Mouse (Mus musculus): Measurements from ENCODE around the gene Adprhl2. TPM values are rescaled to one million over a fixed set of nuclear protein-coding genes. Genes with fewer than 3 reads are reported as not detected.

Adprhl2 gene
- total RNA-seq (2021), result 10 to 100 TPM; 25.8 to 26.1 TPM
- long read RNA-seq, experiment 1, transcript Adprhl2-201 (6 exons, 1,672 nt), result major isoform, 32 of 44 reads
- long read RNA-seq, experiment 1, transcript Adprhl2-202 (4 exons, 1,826 nt), result minor isoform, 6 of 44 reads
- long read RNA-seq, experiment 1, partial matches to known transcripts, result 3 of 44 reads
- long read RNA-seq, experiment 1, other reads (novel, unspliced or antisense), result 3 of 44 reads
- long read RNA-seq, experiment 2, transcript Adprhl2-202 (4 exons, 1,826 nt), result minor isoform, 7 of 47 reads
- long read RNA-seq, experiment 2, transcript Adprhl2-201 (6 exons, 1,672 nt), result major isoform, 35 of 47 reads
- long read RNA-seq, experiment 2, partial matches to known transcripts, result 2 of 47 reads
- long read RNA-seq, experiment 2, other reads (novel, unspliced or antisense), result 3 of 47 reads

DNA sequence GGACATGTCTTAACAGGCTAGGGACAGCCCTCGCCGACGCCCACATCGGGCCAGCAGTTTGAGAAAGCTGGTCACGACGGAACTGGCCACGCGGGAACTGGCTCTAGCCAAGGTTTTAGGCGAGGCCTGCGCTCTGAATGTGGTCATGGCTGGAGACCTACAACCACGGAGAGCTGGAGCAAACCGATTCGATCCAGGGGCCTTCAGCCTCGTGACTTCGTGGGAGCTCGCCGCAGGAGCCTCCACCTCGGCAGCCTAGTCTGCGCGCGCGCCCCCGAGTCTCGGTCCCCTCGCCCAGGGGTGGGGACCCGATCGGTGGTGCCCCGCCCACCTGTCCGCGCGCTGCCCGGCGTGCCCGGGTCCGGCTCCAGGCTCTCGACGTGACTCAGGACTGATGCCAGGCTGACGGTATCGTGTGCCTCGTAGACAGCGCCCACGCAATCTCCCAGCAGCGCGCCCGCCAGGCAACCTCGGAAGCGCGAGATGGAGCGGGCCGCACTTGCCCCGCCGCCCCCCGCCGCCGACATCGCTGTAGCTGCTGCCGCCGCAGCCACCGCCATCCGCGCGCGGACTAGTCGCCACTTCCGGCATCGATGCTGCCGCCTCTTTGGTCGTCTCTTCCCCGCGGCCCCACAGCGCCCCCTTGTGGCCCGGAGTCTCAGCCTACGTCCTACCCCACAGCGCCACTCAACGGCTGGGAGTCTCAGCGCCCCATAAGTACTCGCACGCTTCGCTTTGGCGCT lies at the start of gene Adprhl2:
Adprhl2 (minus strand) TSS at position 593 of the 743 bp plus-strand sequence.
- DNase-seq (ENCODE audit: low spot score in 2 of 2), result peak; percentile 99

DNA sequence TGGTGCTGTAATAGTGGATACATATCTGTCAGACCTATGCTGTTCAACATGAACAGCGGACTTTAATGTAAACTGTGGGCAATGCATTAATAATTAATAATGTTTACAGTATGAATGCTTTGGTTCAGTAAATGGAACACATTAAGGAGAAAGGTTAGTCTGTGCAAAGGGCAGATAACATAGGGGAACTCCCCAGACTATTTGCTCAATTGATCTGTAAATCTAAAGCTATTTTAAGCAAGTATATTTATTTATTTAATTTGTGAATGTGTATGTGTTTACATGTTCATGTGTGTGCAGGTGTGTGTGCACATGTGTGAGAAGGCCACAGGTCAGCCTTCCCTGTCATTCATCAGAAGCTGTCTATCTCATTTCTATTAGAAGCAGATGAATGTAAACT lies 38.6 kb upstream of the Adprhl2 start:
- no peak for DNase-seq (ENCODE audit: low spot score in 2 of 2)

DNA sequence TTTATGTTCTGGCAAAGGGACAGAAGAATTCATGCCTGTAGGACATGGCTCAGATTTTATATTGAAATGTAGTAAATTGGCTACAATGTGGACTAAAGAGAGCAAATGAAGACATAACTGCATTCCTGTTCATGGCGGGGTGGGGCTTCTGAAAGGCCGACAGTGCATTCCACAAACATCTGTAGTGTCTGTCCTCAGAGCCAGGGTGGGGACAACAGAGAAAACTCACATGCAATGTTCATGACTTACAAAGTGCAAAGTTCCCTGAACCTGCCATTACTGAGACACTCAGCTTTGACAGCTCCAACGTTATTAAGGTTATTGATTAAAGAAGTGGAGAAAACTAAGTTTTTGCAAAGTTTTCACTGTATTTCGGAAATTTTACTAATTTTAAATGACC lies 21.9 kb upstream of the Adprhl2 start:
- DNase-seq (ENCODE audit: low spot score in 2 of 2), result no peak

DNA sequence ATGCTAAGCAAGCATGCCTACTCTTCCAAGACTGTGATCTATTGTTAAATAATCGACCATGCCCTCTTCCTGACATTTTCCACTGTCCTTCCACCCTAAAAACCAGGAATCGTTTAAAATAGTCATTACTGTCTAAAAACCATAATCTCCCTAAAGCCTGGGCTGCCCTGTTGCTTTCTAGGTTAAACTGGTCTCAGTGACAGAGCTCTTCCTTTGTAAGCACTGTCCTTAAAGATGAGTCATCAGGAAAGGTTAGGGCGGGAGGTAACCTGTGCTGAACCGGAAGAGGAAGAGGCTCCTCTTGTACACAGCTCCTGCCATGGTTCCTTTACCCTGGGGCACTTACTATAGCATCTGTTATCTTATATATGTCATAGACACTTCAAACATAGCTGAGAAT lies 18.0 kb upstream of the Adprhl2 start:
- no peak for DNase-seq (ENCODE audit: low spot score in 2 of 2)

DNA sequence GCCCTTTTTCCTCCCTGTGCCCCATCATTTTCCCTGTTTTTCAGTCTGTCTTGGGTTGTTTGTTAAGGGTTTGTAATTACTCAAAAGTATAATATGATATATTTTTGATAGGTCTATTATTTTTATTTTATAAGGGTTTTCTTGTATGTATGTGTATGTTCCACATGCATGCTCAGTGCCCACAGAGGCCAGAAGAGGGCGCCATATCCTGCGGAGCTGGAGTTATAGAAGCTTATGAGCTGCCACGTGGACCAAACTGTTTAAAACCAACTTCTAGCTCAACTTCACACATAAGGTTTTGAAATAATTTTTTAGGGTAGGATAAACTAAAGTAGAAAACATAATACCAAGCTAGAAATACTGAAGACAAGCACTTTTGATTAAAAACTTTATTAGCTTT lies 10.9 kb upstream of the Adprhl2 start:
- no peak for DNase-seq (ENCODE audit: low spot score in 2 of 2)

DNA sequence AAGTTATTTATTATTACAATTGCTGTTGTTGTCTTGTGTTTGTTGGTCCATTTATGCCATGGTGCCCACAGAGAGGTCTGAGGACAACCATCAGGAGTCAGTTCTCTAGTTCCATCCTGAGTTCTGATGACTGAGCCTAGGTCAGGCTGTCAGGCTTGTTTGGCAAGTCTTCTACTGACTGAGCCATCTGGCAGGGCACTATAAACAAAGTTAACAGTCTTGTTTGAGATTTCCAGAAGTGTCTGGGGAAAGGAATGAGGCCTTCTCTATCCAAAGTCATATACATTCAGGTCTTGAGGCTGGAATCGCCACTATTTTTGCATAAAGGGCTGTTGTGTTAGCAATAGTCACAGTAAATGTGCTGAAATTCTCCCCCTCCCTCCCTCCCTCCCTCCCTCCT lies 10.2 kb upstream of the Adprhl2 start:
- DNase-seq (ENCODE audit: low spot score in 2 of 2), result no peak

DNA sequence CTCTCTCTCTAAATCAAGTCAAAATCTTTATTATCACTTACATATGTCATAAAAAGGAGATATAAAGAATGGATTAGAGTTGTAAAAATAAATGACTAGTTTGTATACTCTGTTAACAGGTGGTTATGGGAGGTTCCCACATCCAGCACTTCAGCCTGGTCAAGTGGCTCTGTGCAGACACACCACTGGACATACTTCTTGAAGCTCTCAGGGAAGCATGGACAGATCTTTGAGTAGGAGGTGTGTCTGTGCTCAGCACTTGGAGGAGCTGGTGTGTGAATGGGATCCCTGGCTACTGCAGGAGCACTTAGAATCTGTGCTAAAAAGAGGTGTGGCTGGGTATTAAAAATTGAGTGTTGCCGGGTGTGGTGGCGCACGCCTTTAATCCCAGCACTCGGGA lies 8.8 kb upstream of the Adprhl2 start:
- no peak for DNase-seq (ENCODE audit: low spot score in 2 of 2)

DNA sequence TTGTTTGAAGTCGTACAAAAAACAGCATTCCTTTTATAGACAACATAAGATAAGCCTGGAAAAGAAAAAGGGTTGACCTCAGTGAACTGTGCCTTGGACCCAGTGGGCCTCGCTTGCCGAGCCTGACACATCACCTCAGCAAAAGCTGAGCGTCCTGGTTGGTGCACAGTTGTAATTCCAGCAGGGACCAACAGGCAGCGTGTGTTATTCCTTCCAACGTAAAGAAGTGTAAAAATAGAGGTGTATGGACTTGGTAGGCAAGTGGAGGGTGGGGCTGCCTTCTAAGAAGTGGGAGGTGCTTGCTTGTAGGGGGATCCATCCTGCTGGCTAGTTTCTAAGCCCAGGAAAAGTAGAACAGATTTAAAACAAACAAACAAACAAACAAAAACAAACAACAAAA lies 4.5 kb upstream of the Adprhl2 start:
- no peak for DNase-seq (ENCODE audit: low spot score in 2 of 2)

DNA sequence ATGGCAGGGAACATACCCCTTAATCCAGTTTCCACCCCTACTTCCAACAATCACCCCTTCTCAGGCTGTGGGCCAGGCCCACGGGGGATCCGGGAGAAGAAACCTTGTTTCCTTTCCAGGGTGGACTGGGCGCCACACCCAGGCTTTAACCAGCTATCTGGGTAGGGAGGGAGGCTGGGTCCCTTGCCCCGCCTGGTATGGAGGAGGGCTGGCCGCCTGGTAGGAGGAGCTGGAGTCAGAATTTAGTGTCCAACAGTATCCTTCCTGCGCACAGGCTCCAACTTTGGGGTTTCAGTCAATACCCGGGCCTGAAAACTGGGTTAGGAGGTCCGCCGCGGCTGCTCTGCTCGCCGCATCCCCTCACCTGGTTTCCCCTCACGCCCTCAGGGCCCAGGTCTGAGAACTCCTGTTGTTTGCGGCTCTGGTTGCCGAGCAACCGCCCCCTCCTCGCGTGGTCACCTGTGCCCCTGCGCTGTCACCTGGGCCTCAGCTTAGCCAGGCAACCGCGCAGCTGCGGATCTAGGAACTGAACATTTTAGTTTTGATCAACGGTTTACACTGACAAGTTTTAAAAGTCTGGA lies 3.9 kb upstream of the Adprhl2 start, which contains the start of gene Tekt2:
Tekt2 (minus strand) TSS at position 408 of the 581 bp plus-strand sequence.
- no peak for DNase-seq (ENCODE audit: low spot score in 2 of 2)

DNA sequence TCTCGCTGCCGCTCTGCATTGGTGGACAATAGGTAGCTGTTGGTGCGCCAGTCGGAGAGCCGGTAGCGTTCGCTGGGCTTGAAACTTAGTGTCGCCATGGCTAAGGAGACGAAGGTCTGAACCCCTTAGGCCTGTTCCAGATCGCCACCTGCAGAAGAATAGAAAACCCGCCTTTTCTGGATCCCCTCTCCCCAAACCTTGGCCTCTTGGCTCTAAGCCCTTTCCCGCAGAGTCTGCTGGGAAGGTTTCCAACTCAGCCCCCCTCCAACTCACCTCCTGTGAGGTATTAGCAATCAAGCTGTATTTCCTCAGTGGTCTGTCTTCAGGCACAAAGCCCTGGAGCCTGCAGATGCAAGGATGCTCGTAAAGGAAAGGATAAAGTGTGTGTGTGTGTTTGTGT lies 3.4 kb upstream of the Adprhl2 start:
- no peak for DNase-seq (ENCODE audit: low spot score in 2 of 2)

DNA sequence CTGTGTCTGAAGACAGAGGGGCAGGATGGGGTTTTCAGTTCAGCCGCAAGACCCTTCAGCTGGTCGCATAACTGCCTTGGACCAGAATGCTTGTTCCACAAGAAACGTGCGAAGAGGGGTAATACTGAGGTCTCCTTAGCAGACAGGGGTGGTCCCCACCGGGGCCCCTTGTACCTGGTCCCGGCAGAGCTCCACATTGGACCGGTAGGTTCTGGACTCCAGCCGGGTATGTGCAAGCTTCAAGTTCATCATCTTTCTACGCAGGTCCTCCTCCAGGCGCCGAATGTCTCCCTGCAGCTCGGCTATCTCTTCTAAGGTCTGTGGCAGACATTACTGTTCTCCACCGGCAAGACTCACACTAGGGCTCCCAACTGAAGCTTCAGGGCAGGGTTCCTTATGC lies 1.1 kb upstream of the Adprhl2 start:
- no peak for DNase-seq (ENCODE audit: low spot score in 2 of 2)

DNA sequence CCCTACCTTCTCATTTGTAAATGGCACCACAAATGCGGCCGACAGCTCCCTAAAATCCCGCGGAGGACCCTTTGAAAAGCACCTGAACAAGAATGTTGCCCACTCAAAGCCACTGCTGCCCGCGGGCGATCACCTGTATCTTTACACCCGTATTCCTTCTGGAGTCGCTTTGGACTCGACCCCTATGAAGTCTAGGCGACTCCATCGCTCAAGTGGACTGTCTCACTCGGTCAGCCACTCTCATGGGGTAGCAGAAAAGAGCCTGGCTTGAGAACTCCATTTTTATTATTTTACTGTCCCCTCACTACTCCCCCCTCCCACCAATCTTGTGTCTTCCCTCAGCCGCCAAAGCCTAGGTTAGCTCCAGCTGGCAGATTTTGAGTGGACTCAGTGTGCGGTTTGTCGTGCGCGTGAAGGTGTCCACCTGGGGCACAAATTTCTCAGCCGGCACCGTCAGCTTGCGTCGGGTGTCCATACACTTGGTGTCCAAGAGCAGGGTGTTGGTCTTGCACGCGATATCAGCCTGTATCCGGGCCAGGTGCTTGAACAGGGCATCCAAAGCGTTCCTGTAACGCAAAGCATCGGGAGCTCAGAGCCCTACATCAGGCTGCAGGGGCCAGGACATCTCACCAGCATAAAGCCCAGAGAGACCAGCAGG lies 480 bp upstream of the Adprhl2 start:
- DNase-seq (ENCODE audit: low spot score in 2 of 2), result no peak

DNA sequence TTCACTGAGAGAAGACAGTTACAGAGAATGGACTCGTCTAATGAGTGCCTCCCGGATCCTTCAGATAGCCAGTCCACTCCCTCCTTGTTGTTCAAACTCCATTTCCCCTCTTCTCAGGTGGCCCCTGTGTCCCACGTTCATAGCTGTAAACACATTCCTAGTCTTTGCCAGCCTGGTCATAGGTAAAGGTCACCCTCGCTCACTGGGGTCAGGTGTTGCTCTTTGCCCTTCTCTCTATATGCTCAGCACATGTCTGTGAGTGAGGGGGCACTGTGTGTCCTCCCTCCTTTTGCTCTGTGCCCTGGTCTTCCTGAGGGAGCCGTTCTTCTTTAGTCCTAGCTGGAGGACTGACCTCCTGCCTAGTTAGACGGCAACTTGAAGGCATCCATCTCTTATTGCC lies 1.7 kb downstream of the Adprhl2 start:
- DNase-seq (ENCODE audit: low spot score in 2 of 2), result no peak

DNA sequence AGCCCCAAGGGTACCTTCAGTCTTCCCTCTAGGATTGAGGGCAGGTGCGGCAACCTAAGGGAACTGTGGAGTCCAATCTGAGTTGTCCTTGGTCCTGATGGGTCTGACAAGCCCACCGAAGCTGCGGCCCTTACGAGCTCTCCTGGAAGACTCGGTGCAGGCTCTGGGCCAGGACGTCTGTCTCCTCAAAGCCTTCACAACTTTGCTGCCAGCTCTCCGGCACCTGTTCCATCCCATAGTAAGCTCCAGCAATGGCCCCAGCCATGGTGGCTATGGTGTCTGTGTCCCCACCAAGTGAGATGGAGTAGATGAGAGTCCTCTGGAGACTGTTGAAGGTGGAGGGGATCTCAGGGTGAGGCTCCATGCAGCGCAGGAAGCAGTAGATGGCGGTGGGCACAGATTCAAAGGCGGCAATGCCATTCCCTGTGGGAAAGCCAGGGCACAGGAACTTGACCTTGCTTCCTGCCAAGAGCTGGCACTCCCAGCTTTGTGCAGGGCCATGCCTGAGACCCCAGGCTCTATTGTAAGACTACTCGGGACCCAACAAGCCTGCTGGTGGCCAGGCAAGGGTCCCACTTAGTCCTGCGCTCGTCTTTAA lies 5.0 kb downstream of the Adprhl2 start:
- DNase-seq (ENCODE audit: low spot score in 2 of 2), result no peak

DNA sequence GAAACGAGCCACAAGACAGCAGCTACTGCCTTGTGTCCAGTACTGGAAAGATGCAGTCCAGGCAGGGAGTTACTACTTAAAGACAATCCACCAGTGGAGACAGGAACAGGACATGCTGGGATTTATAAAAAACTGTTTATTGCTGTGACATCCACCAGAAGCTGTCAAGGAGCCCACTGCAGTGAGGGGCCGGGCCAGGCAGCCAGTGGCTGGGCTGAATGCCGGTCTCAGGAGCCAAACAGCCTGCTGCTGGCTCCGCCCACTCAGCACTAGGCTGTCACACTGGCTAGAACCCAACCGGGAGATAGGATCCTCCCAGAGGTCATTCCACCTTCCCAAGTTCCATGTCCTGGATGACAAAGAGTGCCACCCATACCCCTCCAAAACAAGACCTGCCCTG lies 5.6 kb downstream of the Adprhl2 start:
- peak; percentile 28 to 31 for DNase-seq (ENCODE audit: low spot score in 2 of 2)

DNA sequence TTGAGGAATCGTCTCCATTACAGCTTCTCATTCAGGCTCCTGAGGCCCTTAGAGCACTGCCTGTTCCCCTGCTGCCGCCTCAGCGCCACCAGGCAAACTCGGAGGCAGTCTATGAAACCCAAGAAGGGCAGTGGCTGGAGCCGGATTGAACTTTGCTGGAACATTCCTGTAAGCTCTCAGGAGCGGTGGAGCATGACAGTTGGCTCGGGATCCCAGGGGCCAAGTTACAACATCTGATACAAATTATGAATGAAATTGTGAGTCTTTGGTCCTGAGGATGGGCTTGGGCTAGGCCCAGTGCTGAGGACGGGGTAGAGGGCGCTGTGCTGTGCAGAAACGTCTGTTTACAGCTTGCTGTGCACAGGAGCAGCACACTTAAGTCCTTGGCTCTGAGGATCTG lies 7.1 kb downstream of the Adprhl2 start:
- no peak for DNase-seq (ENCODE audit: low spot score in 2 of 2)

DNA sequence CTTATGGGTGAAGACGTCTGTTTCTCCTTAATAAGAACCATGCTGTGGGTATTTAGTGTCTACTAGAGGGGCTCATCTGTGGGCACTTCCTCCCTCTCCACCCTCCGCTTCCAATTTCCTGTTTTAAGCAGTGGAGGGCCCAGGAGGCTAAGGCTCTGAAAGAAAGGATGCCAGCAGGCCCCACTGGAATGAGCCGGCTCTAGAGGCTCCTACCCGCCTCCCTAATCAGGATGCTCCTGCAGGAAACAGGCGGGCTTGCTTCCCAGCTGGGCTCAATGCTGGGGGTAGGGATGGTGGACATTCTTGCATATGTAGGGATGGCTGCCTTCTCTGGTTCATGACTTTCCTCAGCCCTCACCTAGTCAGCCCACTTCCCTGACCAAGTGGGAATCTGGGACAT lies 8.3 kb downstream of the Adprhl2 start:
- DNase-seq (ENCODE audit: low spot score in 2 of 2), result no peak

DNA sequence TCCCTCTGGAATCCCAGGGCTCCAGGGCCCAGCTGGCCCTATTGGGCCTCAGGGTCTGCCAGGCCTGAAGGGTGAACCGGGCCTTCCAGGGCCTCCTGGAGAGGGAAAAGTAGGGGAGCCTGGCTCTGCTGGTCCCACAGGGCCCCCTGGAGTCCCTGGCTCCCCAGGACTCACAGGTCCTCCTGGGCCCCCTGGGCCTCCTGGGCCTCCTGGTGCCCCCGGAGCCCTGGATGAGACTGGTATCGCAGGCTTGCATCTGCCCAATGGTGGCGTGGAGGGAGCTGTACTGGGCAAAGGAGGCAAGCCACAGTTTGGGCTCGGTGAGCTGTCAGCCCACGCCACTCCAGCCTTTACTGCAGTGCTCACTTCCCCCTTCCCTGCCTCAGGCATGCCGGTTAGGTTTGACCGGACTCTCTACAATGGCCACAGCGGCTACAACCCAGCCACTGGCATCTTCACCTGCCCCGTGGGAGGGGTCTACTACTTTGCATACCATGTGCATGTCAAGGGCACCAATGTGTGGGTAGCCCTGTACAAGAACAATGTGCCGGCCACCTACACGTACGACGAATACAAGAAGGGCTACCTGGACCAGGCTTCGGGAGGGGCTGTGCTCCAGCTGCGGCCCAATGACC lies 9.8 kb downstream of the Adprhl2 start:
- no peak for DNase-seq (ENCODE audit: low spot score in 2 of 2)

DNA sequence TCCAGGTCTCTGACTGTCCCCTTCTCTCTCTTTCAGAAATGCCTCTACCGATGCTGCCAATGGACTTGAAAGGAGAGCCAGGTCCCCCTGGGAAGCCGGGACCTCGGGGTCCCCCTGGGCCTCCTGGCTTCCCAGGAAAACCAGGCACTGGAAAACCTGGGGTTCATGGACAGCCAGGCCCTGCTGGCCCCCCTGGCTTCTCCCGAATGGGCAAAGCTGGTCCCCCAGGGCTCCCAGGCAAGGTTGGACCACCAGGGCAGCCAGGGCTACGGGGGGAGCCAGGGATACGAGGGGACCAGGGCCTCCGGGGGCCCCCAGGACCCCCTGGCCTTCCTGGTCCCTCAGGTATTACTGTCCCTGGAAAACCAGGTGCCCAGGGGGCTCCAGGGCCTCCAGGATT lies 11.2 kb downstream of the Adprhl2 start:
- DNase-seq (ENCODE audit: low spot score in 2 of 2), result no peak

DNA sequence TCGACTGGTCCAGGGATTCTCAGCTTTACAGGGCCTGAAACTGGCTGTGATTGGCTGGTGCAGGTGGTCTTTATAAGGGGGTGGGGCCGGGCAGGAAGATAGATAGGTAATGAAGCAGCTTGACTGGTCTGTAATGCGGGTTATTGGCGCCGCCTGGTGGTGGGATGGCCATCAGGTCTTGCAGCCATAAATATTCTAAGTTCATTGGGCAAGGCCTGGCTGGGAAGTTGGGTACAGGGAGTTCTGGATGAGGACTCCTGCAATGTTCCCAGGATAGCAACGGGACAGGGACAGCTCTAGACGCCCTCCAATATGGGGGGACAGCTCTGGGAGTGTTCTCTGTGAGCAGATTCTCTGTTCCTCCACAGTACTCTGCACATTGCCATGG lies 11.6 kb downstream of the Adprhl2 start:
- peak; percentile 83 to 91 for DNase-seq (ENCODE audit: low spot score in 2 of 2)
